Mouse (Mus musculus) induced T-regulatory cell, adult 2 months (primary cell): ENCODE measurements around the gene P2ry6.

ENCODE experiments used
- DNase-seq: peaks from one replicate; pipeline ENCODE4 v3.0.0-alpha.2; 2012; ENCODE audit warnings: low read depth

Gene P2ry6

DNA sequence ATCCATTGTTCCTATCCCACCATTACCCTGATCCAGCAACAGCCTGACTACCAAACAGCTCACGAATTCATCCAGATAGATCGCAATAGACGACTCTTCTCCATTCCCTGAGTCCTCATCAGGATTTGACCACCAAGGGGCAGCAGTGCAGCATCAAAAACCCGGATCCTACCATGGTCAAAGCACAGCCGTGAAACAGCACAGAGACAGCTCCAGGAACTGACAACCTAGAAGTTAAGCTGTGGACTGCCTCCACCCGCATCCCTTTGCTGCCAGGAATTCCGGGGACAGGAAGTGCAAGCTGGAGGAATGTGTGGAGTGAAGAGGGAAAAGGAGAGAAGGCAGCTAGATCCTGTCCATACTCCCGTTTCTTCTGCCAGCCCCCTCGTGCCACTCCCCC, 13.6 kb upstream of the P2ry6 start:
- peak; percentile 56 for DNase-seq

DNA sequence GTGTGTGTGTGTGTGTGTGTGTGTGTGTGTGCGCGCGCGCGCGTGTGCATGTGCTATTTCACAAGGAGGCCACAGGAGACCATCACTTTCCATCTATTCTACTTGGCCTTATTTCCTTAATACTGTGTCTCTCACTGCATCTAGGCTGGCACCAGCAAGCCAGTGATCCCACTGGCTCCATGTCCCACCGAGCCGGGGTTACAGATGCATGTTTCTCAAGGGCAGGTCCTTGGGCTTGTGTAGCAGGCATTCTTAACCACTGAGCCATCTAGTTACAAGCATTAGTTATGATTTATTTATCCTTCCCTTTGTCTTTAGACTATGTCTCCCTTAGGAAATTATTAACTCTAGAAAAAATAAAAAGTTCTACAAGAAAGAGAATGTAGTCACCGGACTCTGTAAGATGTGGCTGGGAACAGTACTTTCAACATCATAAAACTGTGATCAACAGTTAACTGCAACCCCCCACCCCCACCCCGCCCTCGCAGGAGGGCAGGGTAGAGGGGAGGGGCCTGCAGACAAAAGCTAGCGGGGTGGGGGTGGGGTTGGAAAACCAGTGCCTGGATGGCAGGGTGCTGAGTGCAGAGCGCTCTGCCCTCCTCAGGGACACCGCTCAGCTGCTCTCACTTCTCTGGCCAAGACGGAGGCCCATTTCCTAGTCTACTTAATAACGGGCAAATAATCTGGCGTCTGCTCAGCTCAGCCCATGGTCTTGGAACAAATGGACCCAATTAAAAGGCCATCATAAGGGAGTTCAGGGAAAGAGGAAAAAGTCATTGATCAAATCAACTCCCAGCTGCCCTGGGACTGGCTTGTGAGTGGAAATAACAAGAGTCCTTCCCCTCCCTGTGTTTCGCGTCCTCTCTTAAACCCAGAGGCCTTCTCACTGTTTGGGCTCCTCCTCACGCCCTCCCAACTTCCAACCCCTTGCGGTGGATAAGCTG, 10.3 kb upstream of the P2ry6 start:
- no peak for DNase-seq

DNA sequence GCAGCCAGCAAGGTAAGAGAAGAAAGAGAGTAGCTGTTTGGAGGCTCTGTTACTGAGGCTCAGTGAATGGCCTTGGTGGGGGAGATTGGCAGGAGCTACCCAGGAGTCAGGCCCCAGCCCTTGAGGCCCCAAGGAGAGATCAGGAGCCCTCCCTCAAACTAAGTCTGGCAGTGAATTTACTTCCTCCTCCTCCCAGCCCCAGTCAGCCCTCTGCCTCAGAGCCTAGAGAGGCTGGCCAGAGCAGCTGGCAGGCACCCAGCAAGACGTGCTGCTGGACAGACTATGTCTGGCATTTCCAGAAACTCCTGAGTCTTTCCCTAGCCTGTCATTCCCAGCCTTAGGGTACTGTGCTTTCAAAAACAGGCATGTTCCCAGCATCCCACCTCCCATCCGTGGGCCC, 4.7 kb upstream of the P2ry6 start:
- DNase-seq = no peak

DNA sequence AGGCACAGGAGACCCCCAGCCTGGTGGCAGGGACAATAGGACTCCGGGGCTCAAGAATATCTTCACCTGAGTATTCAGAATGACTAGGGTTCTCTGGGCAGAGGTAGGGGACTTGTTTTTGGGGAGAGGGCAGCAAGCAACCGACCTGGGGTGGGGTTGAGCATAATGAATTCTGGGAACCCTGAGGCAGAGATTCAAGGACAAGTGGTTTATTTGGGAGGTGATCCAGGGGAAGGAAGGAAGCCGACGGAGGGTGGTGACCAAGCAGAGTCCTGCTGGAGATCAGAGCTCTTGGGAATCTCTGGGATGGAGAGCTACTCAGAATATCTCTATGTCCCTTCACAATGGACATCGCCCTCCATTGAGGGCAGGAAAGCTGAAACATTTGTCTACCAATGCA, 3.7 kb upstream of the P2ry6 start:
- DNase-seq = no peak

DNA sequence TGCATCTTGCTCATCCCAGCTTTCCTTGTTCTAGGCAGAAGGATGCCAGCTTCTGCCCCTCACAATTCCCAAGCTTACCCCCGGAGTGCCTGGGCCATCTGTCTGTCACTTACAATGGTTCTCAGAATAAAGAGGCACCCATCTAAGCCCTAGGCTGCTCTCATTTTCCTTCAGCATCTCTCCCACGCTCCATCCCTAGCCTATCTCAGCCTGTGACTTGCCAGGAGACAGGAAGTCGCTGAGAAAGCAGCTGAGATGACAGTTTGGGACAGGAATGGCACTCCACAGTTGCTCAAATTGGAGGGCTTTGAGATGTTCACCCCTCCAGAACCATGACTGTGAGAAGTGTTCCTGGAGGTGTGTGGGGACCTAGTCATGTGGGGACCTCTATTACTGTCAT, 1.6 kb downstream of the P2ry6 start:
- no peak for DNase-seq

DNA sequence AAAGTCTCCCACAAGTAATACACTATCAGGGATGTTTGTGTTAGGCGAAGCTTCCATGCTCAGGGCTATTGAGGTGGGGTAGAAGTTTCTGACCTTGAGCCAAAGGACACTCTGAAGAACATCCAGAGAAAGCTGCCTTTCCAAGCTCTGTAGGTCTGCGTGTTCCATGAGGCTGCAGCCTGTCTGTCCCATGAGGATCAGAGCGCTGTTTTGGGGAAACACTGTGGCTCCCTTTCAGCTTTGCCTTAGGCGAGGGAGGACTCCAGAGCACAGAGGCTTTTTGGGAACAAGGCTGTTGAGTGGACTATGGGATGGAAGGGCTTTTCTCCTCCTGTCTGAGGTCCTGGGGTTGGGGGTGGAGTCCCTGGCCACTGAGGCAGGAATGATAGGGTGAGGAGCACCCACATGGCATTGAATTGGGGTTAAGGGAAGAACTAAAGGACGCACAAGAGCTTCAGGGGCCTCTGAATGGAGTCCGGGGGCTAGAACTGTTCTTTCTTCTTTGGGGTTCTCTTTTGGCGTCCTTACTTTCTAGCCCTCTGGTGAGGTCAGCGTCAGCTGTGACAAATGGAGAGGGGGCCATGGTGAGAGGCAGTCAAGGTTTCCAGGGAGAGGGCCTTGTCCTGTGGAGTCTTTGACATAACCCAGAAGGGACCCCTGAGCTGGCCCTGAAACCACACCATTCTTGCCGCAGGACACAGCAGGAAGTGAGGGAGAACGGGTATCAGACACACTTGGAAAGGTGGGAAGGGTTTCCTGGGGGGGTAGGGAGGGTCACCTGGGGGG, 5.4 kb downstream of the P2ry6 start:
- no peak for DNase-seq

DNA sequence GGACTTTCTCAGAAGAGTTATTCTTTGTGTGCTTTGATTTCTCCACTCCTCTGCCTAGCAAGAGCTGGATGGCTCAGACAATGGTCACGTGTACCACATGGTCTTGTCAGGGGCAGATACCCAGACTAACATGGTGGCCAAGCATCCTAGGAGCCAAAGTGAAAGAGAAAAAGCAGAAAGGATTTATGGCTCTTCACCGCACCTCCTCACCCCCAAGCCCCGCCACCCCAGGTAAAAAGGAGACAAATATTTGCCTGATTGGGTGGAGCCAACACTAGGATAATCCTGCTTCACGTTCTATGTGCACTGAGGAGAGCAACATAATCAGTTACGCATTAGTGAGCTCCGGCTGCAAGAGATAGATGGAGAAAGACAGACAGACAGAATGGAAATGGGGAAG, 6.1 kb downstream of the P2ry6 start:
- no peak for DNase-seq

DNA sequence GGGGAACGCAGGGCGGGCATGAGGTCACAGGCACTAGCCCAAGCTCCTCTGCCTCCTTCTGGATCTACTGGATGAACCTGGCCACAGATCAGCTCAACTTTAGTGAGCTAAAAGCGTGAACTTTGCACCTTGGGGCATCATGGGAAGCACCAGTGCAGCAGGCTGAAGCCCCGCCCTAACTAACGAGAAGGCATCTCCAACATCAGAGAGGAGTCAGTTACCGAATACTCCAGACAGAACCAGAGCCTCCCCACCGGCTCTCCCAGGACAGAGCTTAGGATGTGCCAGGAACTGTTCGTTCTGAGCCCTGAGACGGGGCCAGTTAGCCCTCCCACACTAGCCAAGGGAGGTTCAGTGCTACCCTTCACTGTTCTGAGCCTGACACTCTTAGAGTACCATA, 6.6 kb downstream of the P2ry6 start:
- DNase-seq = no peak

DNA sequence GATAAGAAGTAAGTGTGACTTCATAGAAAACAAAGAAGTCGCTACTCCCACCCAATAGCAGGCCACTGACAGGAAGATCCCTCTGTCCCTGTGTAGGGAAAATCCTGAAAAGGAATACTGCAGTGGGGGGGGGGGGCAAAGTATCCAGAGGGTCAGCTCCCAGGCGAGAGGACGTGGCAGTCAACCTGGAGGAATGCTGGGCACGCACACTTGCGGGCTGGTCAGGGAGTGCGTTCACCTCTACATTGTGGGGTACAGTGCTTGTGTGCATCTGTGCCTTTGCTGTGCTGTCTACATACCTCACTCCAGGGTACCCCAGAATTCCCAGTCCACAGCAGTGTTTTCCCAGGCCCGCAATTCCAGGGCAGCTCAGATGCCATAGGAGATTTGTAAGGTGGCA, 8.4 kb downstream of the P2ry6 start:
- DNase-seq = no peak

DNA sequence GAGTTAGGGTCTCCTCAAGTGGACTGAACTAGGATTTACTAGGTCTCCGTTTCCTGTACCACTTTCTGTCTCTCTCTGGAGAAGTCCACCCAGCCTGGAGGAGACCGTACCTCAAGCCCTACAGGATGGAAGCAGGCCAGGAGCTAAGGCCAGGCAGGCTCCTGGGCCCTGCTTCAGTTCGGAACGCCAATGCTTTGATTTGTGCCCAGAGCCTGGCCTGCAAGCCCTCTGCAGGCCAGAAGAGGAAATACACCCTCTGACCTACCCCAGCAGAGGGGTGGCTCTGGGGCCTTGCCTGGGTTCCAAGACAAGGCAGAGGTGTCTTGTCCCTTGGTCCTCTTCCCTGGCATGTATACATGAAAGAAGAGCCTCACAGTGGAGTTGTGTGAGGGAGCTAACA, 9.4 kb downstream of the P2ry6 start:
- peak; percentile 52 for DNase-seq

DNA sequence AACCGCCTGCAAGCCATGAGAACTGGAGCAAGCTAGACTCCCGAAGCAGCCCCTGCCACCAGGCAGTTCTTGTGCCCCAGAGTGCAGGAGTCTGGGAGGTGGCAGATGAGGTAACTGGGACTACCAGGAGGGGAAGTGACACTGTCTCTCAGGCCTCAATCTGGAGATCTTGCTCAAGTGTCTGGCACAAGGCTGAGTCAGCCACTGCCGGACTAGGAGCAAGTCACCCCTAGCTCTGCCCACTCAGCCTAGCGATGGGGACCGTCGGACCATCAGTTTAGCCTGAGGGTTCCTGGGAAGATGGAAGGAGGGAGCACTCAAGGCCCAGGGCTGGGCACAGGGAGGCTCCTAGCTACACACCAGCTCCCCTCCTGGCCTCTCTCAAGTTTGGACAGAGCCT, 10.2 kb downstream of the P2ry6 start:
- DNase-seq = no peak

DNA sequence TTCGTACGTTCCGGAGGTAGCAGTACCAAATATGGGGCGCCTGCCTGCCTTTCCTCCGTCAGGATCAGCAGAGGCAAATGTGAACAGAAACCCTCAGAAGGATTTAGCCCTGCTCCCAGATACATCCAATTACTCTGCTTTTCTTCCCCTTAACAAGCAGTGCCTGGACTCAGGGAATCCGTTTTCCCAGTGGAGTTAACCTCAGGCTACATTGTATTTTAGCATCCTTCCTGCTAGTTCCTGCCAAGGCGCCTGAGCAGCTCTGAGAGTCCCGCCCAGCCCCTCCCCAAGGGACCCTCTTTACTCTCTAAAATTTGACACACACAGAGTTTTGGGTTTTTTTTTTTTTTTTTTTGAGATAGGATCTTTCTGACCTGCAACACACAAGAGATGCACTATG, 11.1 kb downstream of the P2ry6 start:
- DNase-seq = no peak

DNA sequence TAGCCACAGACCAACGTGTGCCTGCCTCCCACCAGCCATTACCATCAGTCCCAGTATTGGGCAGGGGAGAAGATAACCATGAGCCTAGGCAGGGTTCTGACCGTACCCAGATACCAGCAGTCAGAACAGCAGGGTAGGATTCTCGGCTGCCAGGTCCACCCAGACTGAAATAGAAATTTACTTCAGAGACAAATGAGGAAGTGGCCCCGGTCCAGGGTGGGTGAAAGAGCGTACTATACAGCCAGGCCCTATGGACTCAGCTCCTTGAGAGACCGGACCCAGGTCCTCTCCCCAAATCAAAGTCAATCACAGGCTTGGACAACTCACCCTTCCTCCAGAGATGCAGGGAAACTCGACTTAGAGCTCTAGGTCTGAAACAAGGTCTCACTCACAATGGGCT, 13.3 kb downstream of the P2ry6 start:
- DNase-seq = no peak

DNA sequence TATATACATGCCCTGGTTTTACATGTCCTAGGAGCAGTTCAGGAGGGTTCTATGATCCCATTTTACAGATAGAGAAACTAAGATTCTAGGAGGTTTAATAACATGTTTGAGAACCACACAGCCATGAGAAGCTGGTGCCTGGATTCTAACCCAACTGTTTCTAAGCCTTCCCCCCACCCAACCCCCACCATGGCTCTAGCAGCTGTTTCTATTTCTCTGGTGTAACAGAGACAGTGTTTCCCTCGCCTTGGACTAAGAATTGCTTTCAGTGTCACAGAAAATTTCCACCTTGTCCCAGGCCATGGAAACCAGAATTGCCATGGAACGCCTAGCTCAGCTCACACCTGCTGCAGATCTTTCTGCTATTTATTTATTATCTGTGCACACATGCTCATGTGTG, 14.0 kb downstream of the P2ry6 start:
- DNase-seq = no peak

DNA sequence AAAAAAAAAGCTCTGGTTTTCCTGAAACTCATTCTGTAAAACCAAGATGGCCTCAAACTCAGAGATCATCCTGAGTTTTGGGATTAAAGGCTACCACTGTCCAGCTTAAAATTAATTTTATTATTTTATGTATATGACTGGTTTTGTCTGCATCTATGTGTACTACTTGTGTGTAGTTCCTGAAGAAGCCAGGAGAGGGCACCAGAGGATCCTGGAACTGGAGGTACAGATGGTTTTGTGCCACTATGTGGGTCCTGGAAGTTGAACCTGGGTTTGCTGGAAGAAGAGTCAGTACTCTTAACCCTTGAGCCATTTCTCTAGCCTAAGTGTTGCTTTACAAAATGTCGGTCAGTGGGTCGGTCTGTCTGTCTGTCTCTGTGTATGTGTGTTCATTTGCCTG, 16.0 kb downstream of the P2ry6 start:
- DNase-seq = peak; percentile 57

DNA sequence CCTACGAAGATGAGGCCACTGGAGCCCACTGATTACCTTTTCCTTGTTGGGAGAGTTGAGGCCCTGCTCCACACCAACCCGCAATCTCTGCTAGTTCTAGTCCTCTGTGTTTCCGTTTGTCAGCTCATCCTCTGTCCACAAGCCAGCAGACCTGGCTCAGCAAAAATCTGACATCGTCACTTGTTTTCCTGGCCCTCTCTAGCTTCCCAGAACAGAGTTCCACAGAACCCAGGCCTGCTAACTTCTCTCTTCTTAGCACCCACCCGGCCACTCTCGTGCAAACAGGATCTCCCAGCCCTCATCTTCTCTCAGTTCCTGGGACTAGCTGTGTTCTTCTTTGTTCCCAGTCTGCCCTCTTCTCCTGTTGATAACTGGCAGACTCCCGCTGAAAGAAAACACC, 21.8 kb downstream of the P2ry6 start:
- no peak for DNase-seq

DNA sequence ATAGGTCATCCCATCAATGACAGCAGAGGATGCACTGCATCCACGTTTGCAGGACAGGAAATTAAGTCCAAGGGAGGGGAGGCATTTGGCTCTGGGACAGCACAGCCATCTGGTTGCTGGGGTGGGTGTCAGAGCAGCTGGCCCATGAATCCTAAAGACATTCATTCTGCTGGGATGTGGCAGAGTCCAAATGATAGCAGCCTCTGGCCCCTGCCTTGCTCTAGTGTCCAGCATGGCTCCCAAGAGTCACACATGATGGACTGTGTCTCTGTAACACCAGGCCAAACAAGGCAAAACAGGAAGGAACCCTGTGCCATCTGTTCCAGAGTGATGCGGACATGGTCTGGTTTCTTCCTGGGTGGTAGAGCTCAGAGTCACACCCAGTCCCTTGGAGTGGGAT, 22.5 kb downstream of the P2ry6 start:
- no peak for DNase-seq

DNA sequence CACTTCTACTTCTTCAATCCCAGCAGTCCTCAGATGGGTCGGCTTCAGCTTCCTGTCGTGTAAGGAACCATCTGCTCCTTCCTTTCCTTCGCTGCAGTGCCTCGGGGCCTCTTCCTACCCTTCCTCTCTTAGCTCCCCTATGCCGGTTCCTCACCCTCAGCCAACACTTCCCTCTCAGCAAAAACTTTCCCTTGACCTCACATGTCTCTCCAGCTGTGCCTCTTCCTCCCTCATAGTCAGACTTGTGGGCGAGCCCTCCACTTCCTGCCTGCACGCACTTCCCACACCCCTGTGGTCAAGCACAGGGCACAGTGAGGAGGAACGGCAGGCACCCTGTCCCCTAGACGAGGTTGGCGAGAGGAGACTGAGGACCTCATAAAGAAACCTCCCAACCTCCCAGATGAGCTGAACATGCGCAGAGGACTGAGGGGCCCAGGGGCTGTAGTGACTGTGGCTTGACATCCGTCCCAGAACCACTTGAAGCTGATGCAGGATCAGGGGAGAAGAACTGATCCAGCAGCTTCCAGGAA, 23.9 kb downstream of the P2ry6 start:
- peak; percentile 29 for DNase-seq

DNA sequence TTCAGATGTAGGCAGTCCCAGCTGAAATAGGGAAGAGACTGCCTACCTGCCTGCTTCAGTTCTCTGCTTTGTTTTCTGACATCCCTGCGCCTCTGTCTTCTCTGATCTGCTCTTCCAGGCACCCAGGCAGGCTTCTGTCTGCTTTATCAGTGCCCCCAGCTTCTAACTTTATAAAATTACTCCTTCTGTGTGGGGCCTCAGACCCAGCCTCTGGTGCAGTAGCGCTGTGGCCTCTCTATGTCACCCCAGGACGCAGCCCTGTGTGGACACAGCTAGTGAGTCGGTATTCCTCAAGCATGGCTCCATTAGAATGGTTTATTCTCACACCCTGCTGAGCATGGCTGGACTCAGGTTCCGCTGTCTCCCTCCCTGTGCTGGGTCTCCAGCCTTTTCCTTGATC, 24.4 kb downstream of the P2ry6 start:
- no peak for DNase-seq

DNA sequence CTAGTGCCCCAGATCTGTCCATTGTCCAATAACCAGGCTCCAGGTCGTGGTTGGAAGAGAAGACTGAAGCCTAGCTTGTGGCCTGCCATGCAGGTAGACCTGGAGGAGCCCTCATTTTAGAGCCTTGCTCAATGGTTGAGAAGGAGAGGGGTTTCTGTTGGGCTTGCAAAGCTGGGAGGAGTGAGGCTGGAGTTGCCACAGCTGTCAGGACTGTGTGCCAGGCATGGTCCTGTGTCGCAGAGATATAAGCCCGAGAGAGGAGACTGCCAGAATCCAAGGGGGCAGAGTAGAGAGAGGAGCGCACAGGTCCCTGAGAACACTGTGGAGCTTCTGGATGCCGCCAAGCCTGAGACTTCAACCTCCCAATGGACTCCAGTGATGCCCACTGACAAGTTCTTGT, 29.7 kb downstream of the P2ry6 start:
- no peak for DNase-seq

DNA sequence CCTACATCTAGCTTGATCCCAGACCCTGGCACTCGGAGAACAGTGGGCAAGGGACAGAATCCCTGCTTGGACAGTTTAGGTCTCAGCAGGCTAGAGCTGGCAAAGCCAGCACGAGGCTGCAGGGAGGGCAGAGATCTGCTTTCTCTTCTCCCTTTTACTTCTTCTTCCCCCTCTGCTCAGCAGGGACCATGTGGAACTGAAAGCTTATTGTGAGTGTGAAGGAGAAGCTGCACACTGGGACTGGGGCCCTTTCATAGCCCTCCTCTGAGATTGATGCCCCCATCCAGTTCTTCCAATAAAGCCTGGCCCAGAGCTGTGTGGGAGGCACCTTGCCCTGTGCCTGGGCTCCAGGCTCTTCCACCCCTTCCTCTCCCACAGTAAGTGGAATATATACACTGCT, 30.1 kb downstream of the P2ry6 start:
- DNase-seq = no peak

DNA sequence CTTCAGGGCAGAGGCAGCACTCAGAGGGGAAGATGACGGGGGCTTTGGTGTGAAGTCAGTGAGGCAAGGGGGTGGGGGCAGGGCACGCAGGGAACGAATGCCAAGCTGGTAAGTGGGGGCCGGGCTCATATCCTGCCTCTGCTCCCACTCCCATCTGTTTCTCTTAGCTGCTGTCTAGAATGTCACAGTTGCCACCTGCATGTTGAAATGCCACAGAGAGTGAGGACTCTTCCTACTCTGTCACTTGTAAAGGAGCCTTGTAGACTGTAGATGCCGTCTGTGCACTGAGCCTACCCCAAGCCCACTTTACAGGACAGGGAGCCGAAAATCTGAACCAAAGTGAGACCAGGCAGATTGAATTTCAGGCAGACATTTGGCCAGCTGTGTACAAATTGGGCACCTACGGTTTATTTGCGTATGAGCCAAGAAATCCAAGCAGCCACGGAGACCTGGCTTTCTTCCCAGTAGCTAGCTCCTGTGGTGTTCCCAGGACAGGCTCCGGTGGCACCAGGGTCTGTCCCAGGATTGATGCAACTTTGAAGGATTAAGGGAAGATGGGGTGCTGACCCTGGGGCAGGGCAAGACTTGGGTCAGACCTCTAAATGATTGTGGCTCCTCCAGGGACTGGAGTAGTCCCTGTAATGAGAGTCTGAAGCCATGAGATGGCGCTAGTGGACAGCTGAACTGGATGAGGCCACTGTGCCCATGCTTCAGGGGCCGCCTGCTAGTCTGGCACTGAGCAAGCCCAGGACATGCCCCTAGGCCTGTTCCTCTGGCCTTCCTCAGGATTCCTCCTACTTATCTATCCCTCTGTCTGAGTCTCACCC, 31.4 kb downstream of the P2ry6 start:
- peak; percentile 66 for DNase-seq
